Mouse (Mus musculus) frontal cortex, postnatal 25 days (tissue): ENCODE results near the gene Idh3g.
"Not testable (repeated sequence)": the region's sequence is repeated elsewhere in the genome, so short reads cannot be mapped to it uniquely, and the experiment has no call there.

ENCODE experiments used
- DNase-seq, 2 experiments: peaks; one replicate each; pipeline ENCODE4 v3.0.0; 2022; ENCODE audit warnings: low spot score in 2 of 2

The Idh3g gene

GRCm38 (mm10) chrX:73756334-73757140, 30.2 kb downstream of the Idh3g start, which contains the start of gene Plxnb3:
TSS of gene Plxnb3 (plus strand) at chrX:73757090.
- DNase-seq = no peak

- DNase-seq = no peak
Measured at GRCm38 (mm10) chrX:73748977-73749376, 37.7 kb downstream of the Idh3g start.

GRCm38 (mm10) chrX:73744774-73745481, 41.8 kb downstream of the Idh3g start:
- no peak for DNase-seq

- DNase-seq = not testable (repeated sequence)
Measured at GRCm38 (mm10) chrX:73739841-73740240, 46.9 kb downstream of the Idh3g start.

GRCm38 (mm10) chrX:73739151-73739550, 47.5 kb downstream of the Idh3g start:
- DNase-seq = no peak

GRCm38 (mm10) chrX:73738155-73738554, 48.5 kb downstream of the Idh3g start:
- no peak for DNase-seq

GRCm38 (mm10) chrX:73730908-73731307, 55.8 kb downstream of the Idh3g start:
- no peak for DNase-seq
